Mouse (Mus musculus) activated CD4-positive, CD25-positive, alpha-beta regulatory T cell (primary cell): ENCODE data around the gene Cnbd2. TPM values are rescaled to one million over a fixed set of nuclear protein-coding genes. Genes with fewer than 3 reads are reported as not detected.

Source experiments
- polyA plus RNA-seq, 2 experiments: library from polyadenylated mRNA; unstranded; fragments of 100-300 nt; shearing (Covaris generic); gene quantifications; one replicate each; pipeline ENCODE4 v1.2.1; 2017

Cnbd2 gene
- polyA plus RNA-seq = 1 to 10 TPM; 3.8 to 4.1 TPM

GRCm38 (mm10) chr2:156312297-156312897 is at the start of gene Cnbd2, which contains the start of gene Scand1:
Gene Cnbd2, plus strand, starts transcription at chr2:156312299.
Gene Scand1, minus strand, starts transcription at chr2:156312704.

GRCm38 (mm10) chr2:156420694-156421380 is 108.7 kb downstream of the Cnbd2 start, which contains the start of gene Epb41l1:
Gene Epb41l1, plus strand, starts transcription at chr2:156420909.

Other genes with a start within 250 kb of the Cnbd2 start
- gene Spag4, start 247.1 kb upstream of the Cnbd2 start, polyA plus RNA-seq = under 1 TPM; 0.27 to 0.60 TPM
- gene Cpne1, start 200.3 kb upstream of the Cnbd2 start, polyA plus RNA-seq = 100 to 1,000 TPM in 1 of 2 experiments, 10 to 100 TPM in 1; 99.2 to 101 TPM
- 10 to 100 TPM; 22.7 to 30.1 TPM for gene Rbm12, start 200.3 kb upstream of the Cnbd2 start, polyA plus RNA-seq
- gene Gm28036, start 185.2 kb upstream of the Cnbd2 start, polyA plus RNA-seq = 10 to 100 TPM; 14.5 to 20.1 TPM
- gene Romo1, start 168.3 kb upstream of the Cnbd2 start, polyA plus RNA-seq = 100 to 1,000 TPM; 177 to 202 TPM
- gene Nfs1, start 168.1 kb upstream of the Cnbd2 start, polyA plus RNA-seq = 10 to 100 TPM; 55.4 to 63.2 TPM
- gene Rbm39, start 132.1 kb upstream of the Cnbd2 start, polyA plus RNA-seq = 100 to 1,000 TPM; 791 to 895 TPM
- gene Phf20, start 115.8 kb upstream of the Cnbd2 start, polyA plus RNA-seq = 10 to 100 TPM; 53.5 to 76.8 TPM
- 100 to 1,000 TPM; 151 to 181 TPM for gene Scand1, start 405 bp downstream of the Cnbd2 start, polyA plus RNA-seq
- under 1 TPM; 0.33 to 0.77 TPM for gene Epb41l1, start 108.6 kb downstream of the Cnbd2 start, polyA plus RNA-seq
- gene Aar2, start 235.3 kb downstream of the Cnbd2 start, polyA plus RNA-seq = 10 to 100 TPM; 24.7 to 27.8 TPM